Mouse (Mus musculus): ENCODE data around the gene Ackr4. TPM values are rescaled to one million over a fixed set of nuclear protein-coding genes. Genes with fewer than 3 reads are reported as not detected.

The Ackr4 gene
- polyA plus RNA-seq, 1 experiment, result not detected

GRCm38 (mm10) chr9:104155100-104155715 is 28.5 kb upstream of the Ackr4 start:
- WGBS, result 92% methylated on average over 14 of the region's 14 CpGs
- Histone ChIP-seq H3K27ac (ENCODE audit: insufficient read depth, low read depth, low read length) (no peak overlapping the region), H3K4me3 (ENCODE audit: insufficient read depth, low read depth, low read length) (no peak overlapping the region), H3K4me1 (ENCODE audit: control insufficient read depth, insufficient read depth, low read length) (no peaks in the 10 kb centered on the region)
- TF ChIP-seq CTCF (IDR thresholded peaks at IDR 0.05; ENCODE audit: insufficient read depth, low read depth, low read length), result no peak
- no peak for TF ChIP-seq POLR2A (IDR thresholded peaks at IDR 0.05; ENCODE audit: insufficient read depth, low read depth, low read length)

DNA sequence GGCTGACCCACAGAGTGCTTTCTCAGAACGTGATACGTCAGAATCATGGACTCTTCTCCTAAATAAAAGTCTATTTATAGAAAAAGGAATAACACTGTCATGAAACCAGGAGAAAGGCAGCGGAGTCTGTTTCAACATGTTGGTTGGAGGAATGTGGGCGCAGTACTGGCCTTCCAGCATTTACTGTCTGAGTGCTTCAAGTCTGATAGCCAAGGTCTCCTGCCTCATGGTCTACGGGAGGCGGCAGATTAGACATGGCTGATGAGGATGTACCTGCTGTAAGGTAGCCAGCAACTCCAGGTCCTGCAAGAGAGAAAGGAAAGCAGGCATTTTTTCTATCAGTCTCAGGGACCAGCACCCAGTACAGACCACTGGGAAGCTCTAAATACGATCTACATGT is 25.4 kb upstream of the Ackr4 start:
- no peak overlapping the region for H3K4me3 ChIP-seq (ENCODE audit: insufficient read depth, low read depth, low read length)
- no peak for TF ChIP-seq CTCF (IDR thresholded peaks at IDR 0.05; ENCODE audit: insufficient read depth, low read depth, low read length)
- no peak for TF ChIP-seq POLR2A (IDR thresholded peaks at IDR 0.05; ENCODE audit: insufficient read depth, low read depth, low read length)
- 93% methylated on average over 7 of the region's 7 CpGs for WGBS
- H3K4me1 ChIP-seq (ENCODE audit: control insufficient read depth, insufficient read depth, low read length), result no peaks in the 10 kb centered on the region
- H3K27ac ChIP-seq (ENCODE audit: insufficient read depth, low read depth, low read length), result no peak overlapping the region

DNA sequence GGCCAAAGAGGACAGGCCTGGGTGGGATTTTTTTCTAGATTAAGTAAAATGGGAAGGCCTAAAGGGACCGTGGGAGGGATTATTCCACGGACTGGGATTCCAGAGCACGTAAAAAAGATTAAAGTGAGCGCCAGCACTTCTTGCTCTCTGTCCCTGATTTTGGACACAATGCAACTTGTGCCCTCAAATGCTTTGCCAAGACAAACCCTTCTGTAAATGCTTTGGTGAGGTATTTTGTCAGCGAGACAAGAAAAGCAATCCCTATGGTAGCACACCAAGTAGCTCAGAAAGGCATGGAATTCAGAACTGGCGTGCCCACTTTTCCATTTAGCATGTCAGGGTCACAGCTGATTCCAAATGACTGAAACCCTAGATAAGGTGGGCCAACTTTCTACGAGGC is 22.2 kb upstream of the Ackr4 start:
- H3K27ac ChIP-seq (ENCODE audit: insufficient read depth, low read depth, low read length), result no peak overlapping the region
- no peak for TF ChIP-seq POLR2A (IDR thresholded peaks at IDR 0.05; ENCODE audit: insufficient read depth, low read depth, low read length)
- no peak for TF ChIP-seq CTCF (IDR thresholded peaks at IDR 0.05; ENCODE audit: insufficient read depth, low read depth, low read length)
- no peak overlapping the region for H3K4me3 ChIP-seq (ENCODE audit: insufficient read depth, low read depth, low read length)
- 81% methylated on average over 7 of the region's 7 CpGs for WGBS
- H3K4me1 ChIP-seq (ENCODE audit: control insufficient read depth, insufficient read depth, low read length), result no peaks in the 10 kb centered on the region

GRCm38 (mm10) chr9:104146683-104147082 is 19.9 kb upstream of the Ackr4 start:
- TF ChIP-seq POLR2A (IDR thresholded peaks at IDR 0.05; ENCODE audit: insufficient read depth, low read depth, low read length) (no peak), CTCF (IDR thresholded peaks at IDR 0.05; ENCODE audit: insufficient read depth, low read depth, low read length) (no peak)
- H3K27ac ChIP-seq (ENCODE audit: insufficient read depth, low read depth, low read length), result no peak overlapping the region
- H3K4me1 ChIP-seq (ENCODE audit: control insufficient read depth, insufficient read depth, low read length), result no peaks in the 10 kb centered on the region
- H3K4me3 ChIP-seq (ENCODE audit: insufficient read depth, low read depth, low read length), result no peak overlapping the region
- WGBS, result 88% methylated on average over 7 of the region's 7 CpGs

GRCm38 (mm10) chr9:104144314-104144996 is 17.7 kb upstream of the Ackr4 start:
- no peaks in the 10 kb centered on the region for H3K4me1 ChIP-seq (ENCODE audit: control insufficient read depth, insufficient read depth, low read length)
- TF ChIP-seq CTCF (IDR thresholded peaks at IDR 0.05; ENCODE audit: insufficient read depth, low read depth, low read length), result no peak
- no peak for TF ChIP-seq POLR2A (IDR thresholded peaks at IDR 0.05; ENCODE audit: insufficient read depth, low read depth, low read length)
- WGBS, result 83% methylated on average over 8 of the region's 8 CpGs
- H3K27ac ChIP-seq (ENCODE audit: insufficient read depth, low read depth, low read length), result no peak overlapping the region
- H3K4me3 ChIP-seq (ENCODE audit: insufficient read depth, low read depth, low read length), result no peak overlapping the region

- Histone ChIP-seq H3K27ac (ENCODE audit: insufficient read depth, low read depth, low read length) (no peak overlapping the region), H3K4me1 (ENCODE audit: control insufficient read depth, insufficient read depth, low read length) (no peaks in the 10 kb centered on the region), H3K4me3 (ENCODE audit: insufficient read depth, low read depth, low read length) (no peak overlapping the region)
- no peak for TF ChIP-seq POLR2A (IDR thresholded peaks at IDR 0.05; ENCODE audit: insufficient read depth, low read depth, low read length)
- WGBS, result 90% methylated on average over 14 of the region's 14 CpGs
Observed at GRCm38 (mm10) chr9:104142805-104143204, 16.1 kb upstream of the Ackr4 start.

- no peak overlapping the region for H3K4me3 ChIP-seq (ENCODE audit: insufficient read depth, low read depth, low read length)
- H3K4me1 ChIP-seq (ENCODE audit: control insufficient read depth, insufficient read depth, low read length), result no peaks in the 10 kb centered on the region
- no peak overlapping the region for H3K27ac ChIP-seq (ENCODE audit: insufficient read depth, low read depth, low read length)
- WGBS, result 94% methylated on average over 6 of the region's 6 CpGs
- no peak for TF ChIP-seq POLR2A (IDR thresholded peaks at IDR 0.05; ENCODE audit: insufficient read depth, low read depth, low read length)
- no peak for TF ChIP-seq CTCF (IDR thresholded peaks at IDR 0.05; ENCODE audit: insufficient read depth, low read depth, low read length)
Observed at GRCm38 (mm10) chr9:104140351-104140750, 13.6 kb upstream of the Ackr4 start.

- WGBS, result 84% methylated on average over 9 of the region's 9 CpGs
- peaks cover 10% of the 10 kb centered on the region for H3K4me1 ChIP-seq (ENCODE audit: control insufficient read depth, insufficient read depth, low read length)
- H3K4me3 ChIP-seq (ENCODE audit: insufficient read depth, low read depth, low read length), result no peak overlapping the region
- H3K27ac ChIP-seq (ENCODE audit: insufficient read depth, low read depth, low read length), result no peak overlapping the region
- TF ChIP-seq POLR2A (IDR thresholded peaks at IDR 0.05; ENCODE audit: insufficient read depth, low read depth, low read length) (no peak), CTCF (IDR thresholded peaks at IDR 0.05; ENCODE audit: insufficient read depth, low read depth, low read length) (no peak)
Observed at GRCm38 (mm10) chr9:104130141-104130755, 3.5 kb upstream of the Ackr4 start.

DNA sequence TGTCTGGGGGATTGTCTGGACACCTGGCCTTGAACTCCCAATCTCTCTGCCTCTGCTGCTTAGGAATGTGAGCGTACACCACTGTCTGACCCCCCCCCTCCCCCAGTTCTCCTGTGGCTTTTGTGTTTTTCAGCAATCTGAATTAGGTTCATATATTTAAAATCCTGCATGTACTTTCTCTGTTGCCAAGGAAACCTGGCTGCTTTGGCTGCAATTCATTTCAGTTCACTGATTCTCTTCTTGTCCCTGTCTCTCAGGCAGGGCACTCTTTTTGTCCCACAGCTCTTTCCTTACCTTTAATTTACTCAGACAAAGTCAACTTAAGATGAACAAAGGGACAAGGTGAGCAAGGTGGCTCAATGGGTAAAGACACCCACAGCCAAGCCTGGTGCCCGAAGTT is 1.4 kb upstream of the Ackr4 start:
- Histone ChIP-seq H3K27ac (ENCODE audit: insufficient read depth, low read depth, low read length) (no peak overlapping the region), H3K4me1 (ENCODE audit: control insufficient read depth, insufficient read depth, low read length) (peaks cover 18% of the 10 kb centered on the region), H3K4me3 (ENCODE audit: insufficient read depth, low read depth, low read length) (no peak overlapping the region)
- 22% methylated on average over 2 of the region's 2 CpGs for WGBS
- no peak for TF ChIP-seq CTCF (IDR thresholded peaks at IDR 0.05; ENCODE audit: insufficient read depth, low read depth, low read length)
- no peak for TF ChIP-seq POLR2A (IDR thresholded peaks at IDR 0.05; ENCODE audit: insufficient read depth, low read depth, low read length)

Data from olfactory bulb, adult 2 months (tissue).